28 mouse cellular contexts compared by ENCODE assay signal in the genomic region with DNA sequence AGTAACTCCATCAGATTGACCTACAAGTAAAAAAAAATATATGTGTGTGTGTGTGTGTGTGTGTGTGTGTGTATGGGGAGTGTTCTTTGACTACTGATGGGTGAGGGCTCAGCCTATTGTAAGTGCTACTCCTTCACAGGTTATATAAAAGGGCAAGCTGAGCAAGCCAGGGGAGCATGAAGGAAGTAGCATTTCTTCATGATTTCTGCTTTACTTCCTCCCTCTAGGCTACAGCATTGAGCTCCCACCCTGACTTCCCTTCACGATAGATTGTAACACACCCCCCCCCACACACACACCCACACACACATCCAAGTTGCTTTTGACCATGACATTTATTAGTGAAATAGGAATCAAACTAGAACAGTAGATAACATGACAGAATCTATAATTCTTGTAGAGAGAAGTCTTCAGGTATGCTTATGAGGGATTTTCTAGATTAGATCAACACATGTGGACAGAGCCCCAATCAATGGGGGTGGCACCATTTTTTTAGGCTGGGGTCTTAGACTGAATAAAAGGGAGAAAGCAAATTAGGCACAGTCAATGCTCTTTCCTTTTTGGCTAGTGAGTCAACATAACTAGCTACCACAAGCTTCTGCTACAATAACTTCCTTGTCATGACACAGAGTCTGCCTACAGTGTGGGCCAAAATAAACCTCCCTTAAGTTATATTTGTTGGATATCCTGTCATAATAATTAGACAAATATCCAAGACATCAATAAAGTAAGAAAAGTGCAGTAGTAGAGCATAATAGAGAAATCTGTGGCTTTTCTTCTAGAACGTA.
DNase-seq lines count a peak whose midpoint lies in the region; ATAC-seq lines count a peak whose summit lies in the region.
"Had no signal": no experiment of that assay in that cellular context is flagged by ENCODE, and none has a peak within 500 bp of the region (broad histone marks: within the 10 kb centered on the region; RNA-seq: fewer than 3 reads in every experiment).

No protein-coding gene starts in this region.

- no peak overlapping the region for H3K4me3 ChIP-seq in hindbrain, embryonic 11.5 days (ENCODE audit: low read depth, low read length)
- H3K4me3 ChIP-seq: hindbrain, embryonic 15.5 days; limb, embryonic 10.5 days; liver, embryonic 15.5 days; lung, embryonic 15.5 days; midbrain, embryonic 12.5 days; neural tube, embryonic 13.5 days; stomach, embryonic 15.5 days had no signal

- H3K9me3 ChIP-seq in hindbrain, embryonic 11.5 days (ENCODE audit: control insufficient read depth, low read length), result no peaks in the 10 kb centered on the region
- H3K9me3 ChIP-seq: hindbrain, embryonic 15.5 days; limb, embryonic 10.5 days; liver, embryonic 15.5 days; lung, embryonic 15.5 days; midbrain, embryonic 12.5 days; neural tube, embryonic 13.5 days; stomach, embryonic 15.5 days had no signal

- no peak overlapping the region for H3K27ac ChIP-seq in hindbrain, embryonic 11.5 days (ENCODE audit: low read depth, low read length)
- H3K27ac ChIP-seq: hindbrain, embryonic 15.5 days; kidney, postnatal 0 days; limb, embryonic 10.5 days; liver, embryonic 15.5 days; lung, embryonic 15.5 days; midbrain, embryonic 12.5 days; neural tube, embryonic 13.5 days; stomach, embryonic 15.5 days had no signal

- intact Hi-C loops in gastrocnemius, postnatal 36 days (cut with DNase I), result no loop called here

- ATAC-seq in common myeloid progenitor, adult 5-6 weeks (replicated peaks; ENCODE audit: low read depth, poor library complexity, severe bottlenecking), result 0 out of 2 replicates have a peak, but pooled peaks have one; percentile 37
- peak; percentile 76 for ATAC-seq in megakaryocyte progenitor cell, adult 5-6 weeks (replicated peaks; ENCODE audit: poor library complexity)
- no peak for ATAC-seq in hindbrain, embryonic 11.5 days (ENCODE audit: low FRiP score)
- ATAC-seq: activated CD4-positive, CD25-positive, alpha-beta regulatory T cell, adult 4 months; forebrain, embryonic 16.5 days had no signal

- no peak overlapping the region for H3K9ac ChIP-seq in hindbrain, embryonic 11.5 days (ENCODE audit: low read depth, low read length)
- H3K9ac ChIP-seq: hindbrain, embryonic 15.5 days; liver, embryonic 15.5 days; lung, embryonic 15.5 days; midbrain, embryonic 12.5 days; neural tube, embryonic 13.5 days; stomach, embryonic 15.5 days had no signal

- H3K36me3 ChIP-seq in hindbrain, embryonic 11.5 days (ENCODE audit: control insufficient read depth, insufficient read depth, low read length), result no peaks in the 10 kb centered on the region
- H3K36me3 ChIP-seq: hindbrain, embryonic 15.5 days; limb, embryonic 10.5 days; liver, embryonic 15.5 days; lung, embryonic 15.5 days; midbrain, embryonic 12.5 days; neural tube, embryonic 13.5 days; stomach, embryonic 15.5 days had no signal

- DNase-seq in 3134 (ENCODE audit: extremely low read depth, insufficient read length, low spot score), result peak; percentile 48
- peak; percentile 35 for DNase-seq in A20 (ENCODE audit: low read depth, low spot score)
- no peak for DNase-seq in gastrocnemius, postnatal 36 days
- no peak for DNase-seq in hindbrain, embryonic 11.5 days (ENCODE audit: low spot score)
- no peak for DNase-seq in ovary, postnatal 14 days (ENCODE audit: low spot score)
- no peak for DNase-seq in c-Kit-positive CD71-positive TER-119-positive erythroid progenitor cells, embryonic 14.5 days (ENCODE audit: low spot score)
- DNase-seq: adrenal gland, adult 8-10 months; cerebellum, adult 8-10 months; cerebellum, postnatal 36 days; gastrocnemius, postnatal 14 days; heart, postnatal 4 days; kidney, adult 2 months; liver; right cerebral cortex, postnatal 25 days; thymus, adult 18-20 months; thymus, postnatal 36 days had no signal

- no peaks in the 10 kb centered on the region for H3K4me1 ChIP-seq in hindbrain, embryonic 11.5 days (replicated peaks; ENCODE audit: control insufficient read depth, insufficient read depth, low read length)
- H3K4me1 ChIP-seq: hindbrain, embryonic 15.5 days; limb, embryonic 10.5 days; liver, embryonic 15.5 days; lung, embryonic 15.5 days; midbrain, embryonic 12.5 days; neural tube, embryonic 13.5 days; stomach, embryonic 15.5 days had no signal

- H3K27me3 ChIP-seq in hindbrain, embryonic 11.5 days (ENCODE audit: control insufficient read depth, insufficient read depth, low read length), result no peaks in the 10 kb centered on the region
- H3K27me3 ChIP-seq: hindbrain, embryonic 15.5 days; liver, embryonic 15.5 days; lung, embryonic 15.5 days; midbrain, embryonic 12.5 days; neural tube, embryonic 13.5 days; stomach, embryonic 15.5 days had no signal

- no peak overlapping the region for H3K4me2 ChIP-seq in hindbrain, embryonic 11.5 days (replicated peaks; ENCODE audit: low read depth, low read length)
- H3K4me2 ChIP-seq: hindbrain, embryonic 15.5 days; liver, embryonic 15.5 days; lung, embryonic 15.5 days; midbrain, embryonic 12.5 days; neural tube, embryonic 13.5 days; stomach, embryonic 15.5 days had no signal

- 85% methylated on average over 2 of the region's 2 CpGs for WGBS in hindbrain, embryonic 11.5 days

Comparison
In these comparisons a context has a peak if more than half of its experiments do, and no peak if none do; other contexts are left out.
1. DNase-seq: peak in 3134 (single experiment) and A20 (single experiment); none in gastrocnemius, postnatal 36 days (0 of 2), hindbrain, embryonic 11.5 days (single experiment), ovary, postnatal 14 days (single experiment) and c-Kit-positive CD71-positive TER-119-positive erythroid progenitor cells, embryonic 14.5 days (single experiment).